Mouse (Mus musculus): ENCODE measurements around the gene Pik3r2.

DNA sequence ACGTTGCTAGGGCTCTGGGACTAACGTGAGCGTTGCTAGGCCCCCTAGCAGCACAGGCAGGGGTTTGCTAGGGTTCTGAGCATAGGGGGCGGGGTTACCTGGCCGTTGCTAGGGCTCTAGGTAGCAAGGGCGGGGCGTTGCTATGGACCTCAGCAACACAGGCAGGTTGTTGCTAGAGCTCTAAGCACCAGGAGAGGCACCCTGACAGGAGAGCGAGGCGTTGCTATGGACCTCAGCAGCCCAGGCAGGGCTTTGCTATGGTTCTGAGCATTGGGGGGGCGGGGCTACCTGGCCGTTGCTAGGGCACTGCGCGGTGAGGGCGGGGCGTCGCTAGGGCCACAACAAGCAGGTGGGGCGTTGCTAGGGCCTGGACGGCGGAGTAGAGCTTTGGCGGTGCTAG is 16.2 kb upstream of the Pik3r2 start:
- TF ChIP-seq CTCF (IDR thresholded peaks at IDR 0.05; ENCODE audit: control insufficient read depth, insufficient read depth, insufficient read length) (no peak), MAX (IDR thresholded peaks at IDR 0.05) (no peak), FOSL1 (IDR thresholded peaks at IDR 0.05; ENCODE audit: insufficient read depth, low read length, poor library complexity, severe bottlenecking) (no peak), USF1 (IDR thresholded peaks at IDR 0.05; ENCODE audit: low read depth) (no peak)
